Mouse (Mus musculus) adrenal gland, adult 18-20 months (tissue): Measurements from ENCODE around the gene Cyp26b1. TPM values are rescaled to one million over a fixed set of nuclear protein-coding genes. Genes with fewer than 3 reads are reported as not detected.

ENCODE experiments used
- DNase-seq, 2 experiments: peaks; one replicate each; pipeline ENCODE4 v3.0.0; 2021 to 2022; ENCODE audit warnings: low spot score in 2 of 2
- total RNA-seq, 2 experiments: library from RNA; stranded (reverse); gene quantifications; 1 replicate in 1 of 2; 2 replicates in 1 of 2; pipeline ENCODE4 v1.2.3; 2021

Gene Cyp26b1
- total RNA-seq, 2 experiments from 2014 or later, result 4.4 to 4.8 TPM

GRCm38 (mm10) chr6:84588221-84588894 lies 5.3 kb downstream of the Cyp26b1 start:
- peak in 1 of 2 experiments; percentile 50 for DNase-seq

GRCm38 (mm10) chr6:84587471-84588101 lies 6.1 kb downstream of the Cyp26b1 start:
- peak; percentile 55 to 68 for DNase-seq

GRCm38 (mm10) chr6:84586551-84587200 lies 7.0 kb downstream of the Cyp26b1 start:
- no peak for DNase-seq

GRCm38 (mm10) chr6:84585686-84586300 lies 7.9 kb downstream of the Cyp26b1 start:
- peak in 1 of 2 experiments; percentile 35 for DNase-seq

- peak in 1 of 2 experiments; percentile 42 for DNase-seq
Observed at GRCm38 (mm10) chr6:84584783-84585685, 8.7 kb downstream of the Cyp26b1 start.

- DNase-seq, result peak in 1 of 2 experiments; percentile 33
Observed at GRCm38 (mm10) chr6:84583841-84584782, 9.6 kb downstream of the Cyp26b1 start.

GRCm38 (mm10) chr6:84583371-84583770 lies 10.3 kb downstream of the Cyp26b1 start:
- peak; percentile 79 to 81 for DNase-seq

GRCm38 (mm10) chr6:84582826-84583225 lies 10.9 kb downstream of the Cyp26b1 start:
- DNase-seq, result no peak

DNA sequence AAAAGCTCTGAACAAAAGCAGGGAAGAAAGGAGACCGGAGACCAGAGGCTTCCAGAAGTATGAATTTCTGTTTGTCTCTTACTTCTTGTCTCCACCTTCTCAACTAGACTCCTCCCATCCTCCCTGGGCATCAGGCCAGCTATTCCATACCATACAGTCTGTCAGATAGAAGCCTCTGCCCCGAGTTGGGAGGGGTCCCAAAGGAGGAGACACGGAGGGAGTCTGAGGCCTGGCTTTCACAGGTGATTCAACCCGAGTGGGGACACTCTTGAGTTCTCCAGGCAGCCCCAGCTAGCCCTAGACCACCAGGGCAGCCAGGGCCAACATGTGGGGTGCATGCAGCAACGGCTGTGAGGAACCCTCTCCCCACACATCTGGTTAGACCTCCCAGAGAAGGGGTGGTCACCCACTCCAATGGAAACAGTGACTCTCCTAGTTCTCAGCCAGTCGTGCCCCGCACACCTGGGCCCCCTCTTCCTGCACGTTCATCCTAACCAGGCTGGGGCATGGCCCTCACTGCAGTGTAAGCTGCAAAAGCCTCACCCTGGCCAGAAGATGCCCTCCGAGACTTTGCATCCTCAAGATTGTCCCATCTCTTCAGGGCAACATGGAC lies 11.8 kb downstream of the Cyp26b1 start:
- DNase-seq, result peak in 1 of 2 experiments; percentile 19

- peak in 1 of 2 experiments; percentile 22 for DNase-seq
Observed at GRCm38 (mm10) chr6:84580979-84581832, 12.5 kb downstream of the Cyp26b1 start.

GRCm38 (mm10) chr6:84579508-84579907 lies 14.2 kb downstream of the Cyp26b1 start:
- DNase-seq, result peak in 1 of 2 experiments; percentile 21

DNA sequence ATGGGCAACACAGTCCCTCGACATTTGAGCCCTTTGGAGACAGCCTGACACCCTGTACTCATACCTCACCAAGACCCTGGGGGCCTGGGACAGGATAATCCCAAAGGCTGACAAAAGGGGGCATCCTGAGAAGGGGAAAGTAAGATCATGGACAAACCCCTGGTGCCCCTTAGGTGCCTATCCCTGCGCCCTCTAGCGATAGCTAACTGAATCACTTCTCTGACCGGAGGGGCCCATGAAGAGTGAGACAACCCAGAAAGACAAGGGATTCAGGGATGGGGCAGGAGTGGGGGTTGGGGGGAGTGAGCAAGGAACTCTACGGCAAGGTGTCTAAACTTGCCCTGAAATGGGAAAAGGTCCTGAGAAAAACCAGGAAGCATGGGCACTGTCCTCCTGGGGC lies 14.8 kb downstream of the Cyp26b1 start:
- DNase-seq, result peak; percentile 36

DNA sequence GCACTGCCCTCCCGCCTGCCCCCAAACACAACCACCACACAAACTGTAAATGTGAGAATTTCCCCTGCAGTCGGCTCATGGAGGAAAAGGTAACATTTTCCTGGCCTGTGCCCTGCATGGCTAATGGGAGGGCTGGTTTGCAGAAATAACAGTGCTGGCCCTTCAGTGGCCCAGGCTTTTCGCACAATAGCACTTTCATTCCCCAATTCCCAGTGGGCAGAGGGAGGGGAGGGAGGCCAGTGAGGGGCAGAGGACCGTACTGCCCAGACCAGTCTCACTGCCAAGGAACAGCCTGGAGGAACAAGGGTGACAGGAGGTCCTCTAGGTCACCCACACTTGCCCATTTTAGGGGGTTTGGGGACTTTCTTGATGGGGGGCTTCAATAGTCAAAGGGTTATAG lies 15.8 kb downstream of the Cyp26b1 start:
- DNase-seq, result no peak

- DNase-seq, result peak in 1 of 2 experiments; percentile 39
Observed at GRCm38 (mm10) chr6:84573905-84574660, 19.6 kb downstream of the Cyp26b1 start.

DNA sequence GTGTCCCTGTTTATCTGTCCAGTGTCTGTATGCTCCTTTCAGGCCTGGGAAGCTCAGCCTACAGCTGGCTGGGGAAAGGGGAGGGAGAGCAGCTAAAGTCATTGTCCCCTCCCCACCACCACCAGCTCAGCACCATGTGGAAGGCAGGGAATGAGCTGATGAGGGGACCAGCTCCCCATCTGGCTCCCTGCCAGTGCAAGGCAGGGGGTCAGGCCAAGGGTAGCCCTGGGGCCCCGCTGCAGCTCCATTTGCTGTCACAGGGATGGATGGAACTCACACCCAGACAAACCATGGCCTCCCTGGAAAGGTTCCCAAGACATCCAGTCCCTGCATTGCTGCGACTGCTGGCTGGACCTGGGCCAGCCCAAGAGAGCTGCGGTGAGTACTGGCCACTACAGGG lies 23.7 kb downstream of the Cyp26b1 start:
- peak in 1 of 2 experiments; percentile 21 for DNase-seq

- no peak for DNase-seq
Observed at GRCm38 (mm10) chr6:84569590-84569989, 24.1 kb downstream of the Cyp26b1 start.

DNA sequence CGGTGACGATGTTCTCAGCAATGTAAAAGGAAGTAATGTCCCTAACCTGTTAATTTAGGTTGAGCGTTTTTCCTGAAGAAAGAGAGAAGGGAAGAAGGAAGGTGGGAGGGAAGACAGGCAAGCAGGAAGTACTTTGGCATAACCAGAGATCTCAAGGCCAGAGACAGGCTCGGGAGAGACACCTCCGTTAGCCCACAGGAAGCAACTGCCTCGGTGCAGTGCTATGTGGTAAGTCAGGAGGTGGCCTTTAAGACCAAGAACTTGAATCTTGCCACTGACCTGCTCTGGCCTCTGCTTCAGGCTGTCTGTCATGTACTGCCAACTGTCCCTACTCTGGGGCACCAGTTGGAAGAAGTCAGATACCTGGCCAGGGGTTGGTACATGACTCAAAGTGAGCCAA lies 24.8 kb downstream of the Cyp26b1 start:
- no peak for DNase-seq
